Mouse (Mus musculus) left cerebral cortex, adult 11 months (tissue): ENCODE data around the gene Fitm1.
A peak's percentile ranks its signal among the peaks of the same experiment; 100 is the strongest.

Experiments used
- DNase-seq: peaks from one replicate; pipeline ENCODE4 v3.0.0; 2022; ENCODE audit warnings: low spot score

Gene Fitm1

GRCm38 (mm10) chr14:55567496-55567895 is 7.9 kb upstream of the Fitm1 start:
- DNase-seq, result no peak

GRCm38 (mm10) chr14:55570588-55570987 is 4.8 kb upstream of the Fitm1 start:
- DNase-seq, result no peak

- no peak for DNase-seq
Measured at GRCm38 (mm10) chr14:55571760-55572159, 3.7 kb upstream of the Fitm1 start.

GRCm38 (mm10) chr14:55575711-55576110 is 294 bp downstream of the Fitm1 start:
- DNase-seq, result no peak

GRCm38 (mm10) chr14:55576376-55576775 is 959 bp downstream of the Fitm1 start:
- no peak for DNase-seq

GRCm38 (mm10) chr14:55577871-55578667 is 2.7 kb downstream of the Fitm1 start, which contains the start of gene Psme1:
Psme1 (plus strand) TSS chr14:55578123.
- peak; percentile 51 for DNase-seq

GRCm38 (mm10) chr14:55578668-55579269 is 3.4 kb downstream of the Fitm1 start:
- no peak for DNase-seq

- DNase-seq, result no peak
Measured at GRCm38 (mm10) chr14:55579511-55580496, 4.4 kb downstream of the Fitm1 start.

- DNase-seq, result no peak
Measured at GRCm38 (mm10) chr14:55580731-55581130, 5.3 kb downstream of the Fitm1 start.

GRCm38 (mm10) chr14:55581981-55582681 is 6.7 kb downstream of the Fitm1 start:
- DNase-seq, result no peak

GRCm38 (mm10) chr14:55584303-55584701 is 8.9 kb downstream of the Fitm1 start:
- DNase-seq, result no peak

- peak; percentile 48 for DNase-seq
Measured at GRCm38 (mm10) chr14:55584702-55585565, 9.5 kb downstream of the Fitm1 start, which contains the start of gene Emc9. Emc9 (minus strand) TSS chr14:55585302.

- no peak for DNase-seq
Measured at GRCm38 (mm10) chr14:55585566-55585960, 10.1 kb downstream of the Fitm1 start.

- DNase-seq, result no peak
Measured at GRCm38 (mm10) chr14:55586149-55586548, 10.7 kb downstream of the Fitm1 start.

GRCm38 (mm10) chr14:55589271-55589670 is 13.9 kb downstream of the Fitm1 start:
- no peak for DNase-seq

- no peak for DNase-seq
Measured at GRCm38 (mm10) chr14:55589771-55590448, 14.5 kb downstream of the Fitm1 start.

- peak; percentile 90 for DNase-seq
Measured at GRCm38 (mm10) chr14:55590748-55591330, 15.4 kb downstream of the Fitm1 start, which contains the start of gene Psme2. Psme2 (minus strand) TSS chr14:55591113.

GRCm38 (mm10) chr14:55591331-55591891 is 16.0 kb downstream of the Fitm1 start, which contains the start of gene Rnf31:
Rnf31 (plus strand) TSS chr14:55591708.
- peak; percentile 91 for DNase-seq

- no peak for DNase-seq
Measured at GRCm38 (mm10) chr14:55592226-55592625, 16.8 kb downstream of the Fitm1 start.
